Mouse (Mus musculus) olfactory bulb, adult 2 months (tissue): ENCODE data around the gene Ap4e1.

Experiments
- CTCF ChIP-seq: fragments of 200-500 bp; IDR thresholded peaks from 2 replicates; pipeline ENCODE4 v1.5.1; 2012; ENCODE audit warnings: low read depth, mild to moderate bottlenecking, low read length, moderate library complexity; ENCODE audit not compliant: insufficient read depth
- POLR2A ChIP-seq: fragments of 200-500 bp; IDR thresholded peaks from 2 replicates; pipeline ENCODE4 v1.6.1; 2012; ENCODE audit warnings: mild to moderate bottlenecking, low read depth, low read length, moderate library complexity; ENCODE audit not compliant: insufficient read depth

DNA sequence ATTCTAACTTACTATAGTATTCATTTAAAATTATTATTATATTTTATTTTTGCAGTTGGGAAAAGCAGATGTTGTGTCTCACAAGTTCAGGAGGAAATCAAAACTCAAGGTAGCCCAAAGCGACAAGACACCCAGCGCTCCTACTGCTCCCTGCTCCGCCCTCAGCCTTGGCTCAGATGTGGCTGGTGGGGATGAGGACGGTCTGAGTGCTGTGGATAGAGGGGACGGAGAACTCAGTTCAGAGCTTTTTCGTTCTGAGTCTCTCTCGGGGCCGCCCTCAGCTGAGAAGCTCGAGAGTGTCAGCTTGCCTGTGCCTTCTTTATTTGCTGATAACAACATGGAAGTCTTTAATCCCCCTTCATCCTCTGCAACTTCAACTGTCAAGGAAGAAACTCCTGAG is 53.0 kb downstream of the Ap4e1 start:
- TF ChIP-seq POLR2A, result no peak
- no peak for TF ChIP-seq CTCF
